Mouse (Mus musculus) lung, embryonic 14.5 days (tissue): ENCODE measurements around the gene Olfr1297. TPM values are rescaled to one million over a fixed set of nuclear protein-coding genes. Genes with fewer than 3 reads are reported as not detected.

Experiments
- ATAC-seq: fragments of 200-750 bp; cut with Nextera tagmentation; 2 replicates; pipeline ENCODE4 v1.8.0; 2017; ENCODE audit warnings: mild to moderate bottlenecking, moderate TSS enrichment, moderate library complexity; ENCODE audit not compliant: insufficient read depth
- DNase-seq: peaks from one replicate; pipeline ENCODE4 v3.0.0-alpha.2; 2015
- H3K27ac ChIP-seq: fragments of 300-500 bp; sonication (generic); 2 replicates; pipeline ENCODE4 v1.5.1; 2014; ENCODE audit warnings: low read depth, mild to moderate bottlenecking, moderate library complexity
- H3K27me3 ChIP-seq: fragments of 300-500 bp; sonication (generic); 2 replicates; pipeline ENCODE4 v1.6.1; 2014; ENCODE audit warnings: low read length, control low read depth; ENCODE audit not compliant: insufficient read depth
- H3K36me3 ChIP-seq: fragments of 300-500 bp; sonication (generic); 2 replicates; pipeline ENCODE4 v1.6.1; 2014; ENCODE audit warnings: control low read depth; ENCODE audit not compliant: insufficient read depth
- H3K4me1 ChIP-seq: fragments of 300-500 bp; sonication (generic); 2 replicates; pipeline ENCODE4 v1.6.1; 2014; ENCODE audit warnings: antibody characterized with exemption, control low read depth; ENCODE audit not compliant: insufficient read depth
- H3K4me2 ChIP-seq: fragments of 300-500 bp; sonication (generic); 2 replicates; pipeline ENCODE4 v1.6.1; 2014; ENCODE audit warnings: mild to moderate bottlenecking
- H3K4me3 ChIP-seq: fragments of 300-500 bp; sonication (generic); 2 replicates; pipeline ENCODE4 v1.5.1; 2014; ENCODE audit warnings: low read depth, low read length
- H3K9ac ChIP-seq: fragments of 300-500 bp; sonication (generic); 2 replicates; pipeline ENCODE4 v1.6.1; 2014
- H3K9me3 ChIP-seq: fragments of 300-500 bp; sonication (generic); 2 replicates; pipeline ENCODE4 v1.6.1; 2016; ENCODE audit warnings: low read depth, low read length, control low read depth
- CTCF ChIP-seq: IDR thresholded peaks from 2 replicates; pipeline ENCODE4 v1.5.1; 2016; ENCODE audit warnings: antibody characterized with exemption, low read depth
- WGBS: fragments of 180-500 bp; shearing (Covaris S2); extraction: QIAGEN DNeasy Blood & Tissue Kit; methylation state at CpG from one replicate; pipeline ENCODE4 v1.1.7; 2014; 5-methylcytosine and 5-hydroxymethylcytosine counted together
- polyA plus RNA-seq: library from polyadenylated mRNA; unstranded; fragments of >200 nt; fragmentation: Nextera tagmentation; extraction: Ambion mirVana; gene quantifications from 2 replicates; pipeline ENCODE4 v1.2.1, GENCODE M21; 2014

Gene Olfr1297
- polyA plus RNA-seq: not detected in 2 replicates

DNA sequence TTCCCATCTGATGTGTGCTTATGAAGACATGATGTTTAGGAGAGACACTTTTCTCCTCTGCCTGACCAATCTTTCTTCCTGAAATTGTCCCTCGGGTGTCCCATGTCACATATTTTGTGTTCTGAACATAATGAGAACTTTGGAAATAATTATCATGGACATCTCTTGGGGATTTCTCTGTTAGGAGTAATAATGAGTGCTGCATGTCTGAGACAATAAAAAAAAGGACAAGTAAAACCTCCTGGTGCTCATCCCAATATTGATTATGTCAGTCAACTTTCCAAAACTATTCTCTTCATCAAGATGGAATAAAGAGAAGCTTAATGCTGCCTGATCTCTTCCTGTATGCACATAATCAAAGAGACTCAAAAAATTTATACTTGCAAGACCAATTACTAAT is at the start of gene Olfr1297:
TSS of gene Olfr1297 (minus strand) at position 101 of the 400 bp plus-strand sequence.
- H3K36me3 ChIP-seq: no peaks in the 10 kb centered on the region
- H3K4me3 ChIP-seq: no peak within 1 kb of the TSS
- H3K9me3 ChIP-seq: no peaks in the 10 kb centered on the region
- no peak for TF ChIP-seq CTCF
- no peak for DNase-seq
- no peaks in the 10 kb centered on the region for H3K4me1 ChIP-seq
- no peak within 1 kb of the TSS for H3K9ac ChIP-seq
- no peak within 1 kb of the TSS for H3K27ac ChIP-seq
- ATAC-seq: no peak
- 72% methylated on average over 1 of the region's 1 CpGs for WGBS
- no peaks in the 10 kb centered on the region for H3K27me3 ChIP-seq
- no peak within 1 kb of the TSS for H3K4me2 ChIP-seq

DNA sequence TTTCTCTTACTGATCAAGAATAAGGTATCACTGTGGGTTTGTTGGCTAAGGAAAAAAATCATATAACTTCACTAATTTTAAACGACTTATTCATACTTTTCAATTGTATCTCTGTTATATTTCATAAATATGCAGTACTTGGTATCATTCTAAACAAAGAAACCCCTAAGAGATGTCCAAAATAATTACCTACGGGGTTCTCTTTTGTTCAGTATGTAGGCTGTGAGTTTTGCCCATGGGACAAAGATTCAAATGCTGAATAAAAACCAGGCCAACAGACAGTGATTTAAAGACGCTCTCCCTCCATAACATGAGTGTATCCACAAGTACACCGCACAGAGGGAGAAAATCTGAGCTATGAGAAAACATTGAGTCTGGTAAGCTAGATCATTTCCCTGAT is 34.8 kb upstream of the Olfr1297 start, which contains the start of gene Olfr1299:
TSS of gene Olfr1299 (plus strand) at position 301 of the 400 bp plus-strand sequence.
- TF ChIP-seq CTCF: no peak
- WGBS: 78% methylated on average over 4 of the region's 4 CpGs
- H3K4me1 ChIP-seq: no peaks in the 10 kb centered on the region
- H3K4me3 ChIP-seq: no peak within 1 kb of the TSS
- H3K27ac ChIP-seq: no peak within 1 kb of the TSS
- H3K9me3 ChIP-seq: no peaks in the 10 kb centered on the region
- ATAC-seq (no peak), DNase-seq (no peak)
- H3K4me2 ChIP-seq: no peak within 1 kb of the TSS
- H3K27me3 ChIP-seq: no peaks in the 10 kb centered on the region
- no peaks in the 10 kb centered on the region for H3K36me3 ChIP-seq
- no peak within 1 kb of the TSS for H3K9ac ChIP-seq

DNA sequence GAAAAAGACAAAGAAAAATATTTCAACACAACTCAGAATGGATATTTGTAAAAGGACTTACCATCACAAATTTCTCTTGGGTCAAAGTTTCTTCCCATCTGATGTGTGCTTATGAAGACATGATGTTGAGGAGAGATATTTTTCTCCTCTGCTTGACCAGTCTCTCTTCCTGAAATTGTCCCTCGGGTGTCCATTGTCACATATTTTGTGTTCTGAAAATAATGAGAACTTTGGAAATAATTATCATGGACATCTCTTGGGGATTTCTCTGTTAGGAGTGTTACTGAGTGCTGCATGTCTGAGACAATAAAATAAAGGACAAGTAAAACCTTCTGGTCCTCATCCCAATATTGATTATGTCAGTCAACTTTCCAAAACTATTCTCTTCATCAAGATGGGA is 22.8 kb upstream of the Olfr1297 start, which contains the start of gene Olfr1298:
TSS of gene Olfr1298 (minus strand) at position 101 of the 400 bp plus-strand sequence.
- Histone ChIP-seq H3K9ac (no peak within 1 kb of the TSS), H3K4me3 (no peak within 1 kb of the TSS), H3K4me1 (no peaks in the 10 kb centered on the region), H3K4me2 (no peak within 1 kb of the TSS), H3K9me3 (no peaks in the 10 kb centered on the region), H3K27me3 (no peaks in the 10 kb centered on the region), H3K36me3 (no peaks in the 10 kb centered on the region), H3K27ac (no peak within 1 kb of the TSS)
- 70% methylated on average over 1 of the region's 1 CpGs for WGBS
- ATAC-seq: no peak
- DNase-seq: no peak
- TF ChIP-seq CTCF: no peak

DNA sequence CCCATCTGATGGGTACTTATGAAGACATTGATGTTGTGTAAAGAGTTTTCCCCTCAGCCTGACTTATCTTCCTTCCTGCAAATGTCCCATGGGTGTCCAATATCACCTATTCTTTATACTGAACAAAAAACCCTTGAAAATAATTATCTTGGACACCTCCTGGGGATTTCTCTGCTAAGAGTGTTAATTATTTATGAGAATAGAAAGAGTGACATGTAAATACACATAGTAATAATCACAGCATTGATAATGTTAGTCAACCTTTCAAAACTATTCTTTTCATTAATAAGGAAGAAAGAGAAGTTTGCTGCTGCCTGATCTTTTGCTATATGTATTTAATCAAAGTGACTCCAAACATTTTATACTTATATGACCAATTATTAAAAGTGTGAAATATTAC is 56.7 kb downstream of the Olfr1297 start, which contains the start of gene Olfr1295:
TSS of gene Olfr1295 (minus strand) at position 101 of the 400 bp plus-strand sequence.
- Histone ChIP-seq H3K4me1 (no peaks in the 10 kb centered on the region), H3K4me3 (no peak within 1 kb of the TSS), H3K9me3 (no peaks in the 10 kb centered on the region), H3K9ac (no peak within 1 kb of the TSS), H3K27ac (no peak within 1 kb of the TSS), H3K4me2 (no peak within 1 kb of the TSS), H3K36me3 (no peaks in the 10 kb centered on the region), H3K27me3 (no peaks in the 10 kb centered on the region)
- DNase-seq (no peak), ATAC-seq (no peak)
- no peak for TF ChIP-seq CTCF

Other genes starting within 250 kb of the Olfr1297 start
- gene Olfr1286, start 203.4 kb downstream of the Olfr1297 start, polyA plus RNA-seq: not detected in 2 replicates
- gene Olfr1287, start 177.4 kb downstream of the Olfr1297 start, polyA plus RNA-seq: not detected in 2 replicates
- not detected in 2 replicates for gene Olfr1288, start 152.4 kb downstream of the Olfr1297 start, polyA plus RNA-seq
- not detected in 2 replicates for gene Olfr1289, start 145.7 kb downstream of the Olfr1297 start, polyA plus RNA-seq
- gene Olfr1290, start 132.7 kb downstream of the Olfr1297 start, polyA plus RNA-seq: not detected in 2 replicates
- not detected in 2 replicates for gene Olfr1291-ps1, start 129.3 kb downstream of the Olfr1297 start, polyA plus RNA-seq
- not detected in 2 replicates for gene Olfr1293-ps, start 101.3 kb downstream of the Olfr1297 start, polyA plus RNA-seq
- not detected in 2 replicates for gene Olfr1294, start 86.2 kb downstream of the Olfr1297 start, polyA plus RNA-seq
- gene Olfr1295, start 56.8 kb downstream of the Olfr1297 start, polyA plus RNA-seq: not detected in 2 replicates
- not detected in 2 replicates for gene Olfr1298, start 22.7 kb upstream of the Olfr1297 start, polyA plus RNA-seq
- gene Olfr1299, start 34.9 kb upstream of the Olfr1297 start, polyA plus RNA-seq: not detected in 2 replicates
- gene Olfr1301, start 124.5 kb upstream of the Olfr1297 start, polyA plus RNA-seq: not detected in 2 replicates
- not detected in 2 replicates for gene Olfr1302, start 150.9 kb upstream of the Olfr1297 start, polyA plus RNA-seq
- gene Olfr1303, start 193.8 kb upstream of the Olfr1297 start, polyA plus RNA-seq: not detected in 2 replicates